Comparison of ENCODE assay signal across 18 mouse cellular contexts in the genomic region with DNA sequence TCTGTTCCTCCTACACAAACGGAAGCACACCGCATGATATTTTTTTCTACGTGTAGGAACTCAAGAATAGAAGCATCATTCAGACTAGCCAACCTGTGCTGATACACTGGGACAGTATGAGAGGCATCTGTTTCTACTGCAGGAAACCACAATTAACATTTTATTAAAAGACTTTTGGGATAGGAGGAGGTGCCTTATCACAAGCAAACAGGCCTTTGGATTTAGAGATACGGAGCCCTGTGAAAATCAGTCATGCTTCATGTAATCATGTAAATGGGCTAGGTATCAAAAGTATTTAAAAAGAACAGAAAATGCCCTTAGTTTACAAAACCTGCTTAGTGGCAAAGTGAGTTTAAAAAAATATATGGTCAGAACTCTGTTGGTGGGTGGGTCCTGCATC.
DNase-seq lines count a peak whose midpoint lies in the region; ATAC-seq and TF ChIP-seq lines count a peak whose summit lies in the region.
"Had no signal": no experiment of that assay in that cellular context is flagged by ENCODE, and none has a peak within 500 bp of the region (broad histone marks: within the 10 kb centered on the region; RNA-seq: fewer than 3 reads in every experiment).

No protein-coding gene starts in this region.

- H3K4me3 ChIP-seq in kidney, adult 2 months (ENCODE audit: insufficient read depth, low read depth, low read length): no peak overlapping the region
- no peak overlapping the region; the same call in 1 of the 2 replicates for H3K4me3 ChIP-seq in G1E (ENCODE audit: low read depth, low read length)
- H3K4me3 ChIP-seq in brown adipose tissue, adult 24 weeks (ENCODE audit: insufficient read depth, low read depth, low read length): no peak overlapping the region
- no peak overlapping the region for H3K4me3 ChIP-seq in forebrain, embryonic 10.5 days
- H3K4me3 ChIP-seq: embryonic facial prominence, embryonic 13.5 days; forebrain, embryonic 13.5 days; heart, embryonic 15.5 days; hindbrain, embryonic 10.5 days had no signal

- no peak for DNase-seq in kidney, adult 2 months
- no peak for DNase-seq in kidney, postnatal 25 days
- DNase-seq in G1E (ENCODE audit: low spot score): peak; percentile 41
- DNase-seq in forebrain, embryonic 10.5 days (ENCODE audit: extremely low spot score, low spot score): no peak
- no peak for DNase-seq in frontal cortex, postnatal 14 days (ENCODE audit: low spot score in 2 of 2)
- DNase-seq: adrenal gland, adult 8-10 months; adrenal gland, postnatal 36 days; cerebellum, adult 18-20 months; cerebellum, adult 9-11 months; cerebellum, postnatal 36 days; heart, postnatal 14 days had no signal

- no peak for TF ChIP-seq POLR2A in kidney, adult 2 months (IDR thresholded peaks at IDR 0.05; ENCODE audit: low read depth, low read length)

- H3K27ac ChIP-seq in kidney, adult 2 months (ENCODE audit: insufficient read depth, low read depth, low read length): peak overlapping the region; percentile 67
- H3K27ac ChIP-seq in brown adipose tissue, adult 24 weeks (replicated peaks; ENCODE audit: low read depth, low read length): peak overlapping the region; percentile 18; the same call in 1 of the 2 replicates
- no peak overlapping the region for H3K27ac ChIP-seq in forebrain, embryonic 10.5 days
- H3K27ac ChIP-seq: forebrain, embryonic 13.5 days; hindbrain, embryonic 10.5 days; hindbrain, embryonic 14.5 days had no signal

- peak; percentile 69 for ATAC-seq in G1E (ENCODE audit: extremely low read depth, insufficient number of reproducible peaks, low FRiP score, poor library complexity, severe bottlenecking)
- ATAC-seq in megakaryocyte progenitor cell, adult 5-6 weeks (replicated peaks; ENCODE audit: poor library complexity): peak; percentile 36
- ATAC-seq: forebrain, embryonic 13.5 days had no signal

- peaks cover 34% of the 10 kb centered on the region for H3K4me1 ChIP-seq in kidney, adult 2 months (ENCODE audit: control insufficient read depth, insufficient read depth, low read length)
- peaks cover 85% of the 10 kb centered on the region for H3K4me1 ChIP-seq in G1E (ENCODE audit: insufficient read depth, low read depth, low read length)
- peaks cover 41% of the 10 kb centered on the region for H3K4me1 ChIP-seq in brown adipose tissue, adult 24 weeks (ENCODE audit: control insufficient read depth, insufficient read depth, insufficient read length, low read length)
- peaks cover 18% of the 10 kb centered on the region for H3K4me1 ChIP-seq in forebrain, embryonic 10.5 days

- H3K27me3 ChIP-seq in kidney, adult 2 months (replicated peaks; ENCODE audit: control insufficient read depth, insufficient read depth, low read length): no peaks in the 10 kb centered on the region
- H3K27me3 ChIP-seq in G1E (ENCODE audit: insufficient read depth, low read length): no peaks in the 10 kb centered on the region
- H3K27me3 ChIP-seq in forebrain, embryonic 10.5 days (ENCODE audit: poor library complexity, severe bottlenecking): no peaks in the 10 kb centered on the region
- H3K27me3 ChIP-seq: embryonic facial prominence, embryonic 13.5 days; heart, embryonic 15.5 days had no signal

- 89% methylated on average over 4 of the region's 4 CpGs for WGBS in kidney, adult 2 months
- WGBS in forebrain, embryonic 10.5 days: 95% methylated on average over 4 of the region's 4 CpGs

- H3K9me3 ChIP-seq in G1E (replicated peaks): no peaks in the 10 kb centered on the region
- H3K9me3 ChIP-seq in forebrain, embryonic 10.5 days: no peaks in the 10 kb centered on the region
- H3K9me3 ChIP-seq: embryonic facial prominence, embryonic 13.5 days; forebrain, embryonic 13.5 days; heart, embryonic 15.5 days; hindbrain, embryonic 10.5 days had no signal

- no peak for TF ChIP-seq CTCF in kidney, adult 2 months (conservative IDR thresholded peaks at IDR 0.05; ENCODE audit: insufficient read depth, insufficient read length, low read depth, low read length)
- no peak for TF ChIP-seq CTCF in G1E (IDR thresholded peaks at IDR 0.05; ENCODE audit: low read depth, low read length)

- no peaks in the 10 kb centered on the region for H3K36me3 ChIP-seq in kidney, adult 2 months (ENCODE audit: control insufficient read depth, insufficient read depth, low read length)
- H3K36me3 ChIP-seq in G1E (replicated peaks): peaks cover 40% of the 10 kb centered on the region
- H3K36me3 ChIP-seq in forebrain, embryonic 10.5 days (replicated peaks): no peaks in the 10 kb centered on the region
- H3K36me3 ChIP-seq: hindbrain, embryonic 10.5 days had no signal
